Mouse (Mus musculus): ENCODE measurements at regions not wholly inside any gene's neighbourhood (a gene's known extent, or its start where the extent isn't known, plus 50 kb on each side); places are given as distances from the start of the nearest gene placed in this dataset.
A peak's percentile ranks its signal among the peaks of the same experiment; 100 is the strongest.

DNA sequence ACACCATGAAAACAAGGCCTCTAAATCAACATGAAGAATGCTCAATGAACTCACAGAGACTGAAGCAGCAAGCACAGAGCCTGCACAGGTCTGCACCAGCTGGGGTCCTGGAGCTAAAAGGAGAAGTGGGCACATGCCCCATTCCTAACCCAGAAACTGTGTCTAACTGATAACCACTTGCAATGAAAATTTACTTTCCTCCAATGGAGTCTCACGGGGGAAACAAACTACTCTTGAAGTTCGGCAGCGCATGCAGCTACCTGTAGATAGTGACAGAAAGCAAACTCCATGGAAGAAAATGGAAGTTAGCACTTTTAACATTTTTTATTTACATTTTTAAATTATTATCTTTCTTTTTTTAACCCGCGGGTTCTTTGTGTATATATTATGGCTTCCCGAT, 76.8 kb upstream of the Akap6 start:
- intact Hi-C loops (cut with DNase I) = no loop called here
- no peak for DNase-seq (ENCODE audit: extremely low spot score in 1 of 2, low spot score in 2 of 2)

DNA sequence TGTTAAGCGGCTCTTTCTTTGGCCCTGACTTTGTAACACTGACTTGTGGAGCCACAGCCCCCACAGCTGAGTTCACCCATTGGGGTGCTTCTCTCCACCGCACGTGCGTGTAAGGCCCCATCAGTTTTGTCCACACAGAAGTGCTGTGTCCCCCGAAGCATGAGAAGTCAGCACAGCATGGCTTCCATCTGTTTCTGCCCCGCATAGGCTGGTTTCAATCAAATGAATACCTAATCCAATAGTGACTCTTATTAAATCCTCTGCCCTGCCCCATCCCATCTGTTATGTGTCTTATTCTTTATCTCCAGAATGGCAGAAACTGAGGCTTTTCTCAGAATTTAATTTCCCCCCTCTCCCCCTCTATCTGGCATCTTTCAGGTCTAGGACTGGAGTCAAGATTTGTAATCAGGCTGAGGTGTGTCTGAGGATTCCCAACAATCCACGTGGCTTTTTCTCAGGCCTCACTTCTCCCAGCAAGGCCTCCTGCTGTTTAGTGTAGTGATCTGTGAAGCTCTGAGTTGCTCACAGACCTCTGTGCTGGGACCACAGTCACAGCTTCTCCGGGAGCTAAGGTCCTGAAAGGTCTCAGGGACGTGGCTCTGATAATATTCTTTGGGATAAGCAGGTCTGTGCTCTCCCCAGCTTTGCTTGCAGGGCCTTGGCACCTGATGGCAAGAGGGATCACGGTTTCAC, 75.6 kb upstream of the Akap6 start:
- no peak for DNase-seq (ENCODE audit: extremely low spot score in 1 of 2, low spot score in 2 of 2)
- intact Hi-C loops (cut with DNase I) = no loop called here

DNA sequence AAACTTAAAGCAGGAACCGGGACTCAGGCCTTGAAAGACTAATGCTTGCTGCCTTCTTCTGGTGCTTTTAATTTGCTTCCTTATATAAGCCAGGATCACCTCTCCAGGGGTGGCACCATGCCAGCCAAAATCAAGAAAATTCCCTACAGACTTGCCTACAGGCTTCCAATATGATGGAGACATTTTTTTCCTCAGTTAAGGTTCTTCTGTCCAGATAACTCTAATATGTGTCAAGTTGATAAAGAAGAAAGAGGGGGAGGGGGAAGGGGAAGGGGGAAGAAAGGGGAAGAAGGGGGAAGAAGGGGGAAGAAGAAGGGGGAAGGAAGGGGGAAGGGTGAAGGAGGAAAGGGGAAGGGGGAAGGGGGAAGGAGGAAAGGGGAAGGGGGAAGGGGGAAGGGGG, 74.3 kb upstream of the Akap6 start:
- intact Hi-C loops (cut with DNase I) = no loop called here
- DNase-seq (ENCODE audit: extremely low spot score in 1 of 2, low spot score in 2 of 2) = no peak

DNA sequence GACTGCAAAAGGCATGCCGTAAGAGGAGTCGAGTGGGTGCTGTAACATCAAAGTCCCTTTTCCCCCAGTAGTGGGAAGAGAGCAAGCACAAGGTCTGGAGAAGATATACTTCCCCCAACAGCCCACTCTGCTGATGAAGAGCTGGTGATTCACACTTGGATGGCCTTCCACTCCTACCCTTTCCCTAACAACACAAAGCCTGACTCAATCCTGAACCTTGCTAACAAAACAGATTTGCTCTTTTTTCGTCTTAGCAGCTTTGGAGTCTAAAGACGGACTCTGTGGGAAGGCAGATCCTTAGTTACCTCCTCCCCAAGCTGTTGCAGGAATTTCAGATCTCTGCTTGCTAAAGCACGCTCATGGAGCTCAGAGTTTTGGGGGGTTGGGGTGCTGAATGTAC, 70.4 kb upstream of the Akap6 start:
- intact Hi-C loops (cut with DNase I) = no loop called here
- peak in 1 of 2 experiments; percentile 36 for DNase-seq (ENCODE audit: extremely low spot score in 1 of 2, low spot score in 2 of 2)

DNA sequence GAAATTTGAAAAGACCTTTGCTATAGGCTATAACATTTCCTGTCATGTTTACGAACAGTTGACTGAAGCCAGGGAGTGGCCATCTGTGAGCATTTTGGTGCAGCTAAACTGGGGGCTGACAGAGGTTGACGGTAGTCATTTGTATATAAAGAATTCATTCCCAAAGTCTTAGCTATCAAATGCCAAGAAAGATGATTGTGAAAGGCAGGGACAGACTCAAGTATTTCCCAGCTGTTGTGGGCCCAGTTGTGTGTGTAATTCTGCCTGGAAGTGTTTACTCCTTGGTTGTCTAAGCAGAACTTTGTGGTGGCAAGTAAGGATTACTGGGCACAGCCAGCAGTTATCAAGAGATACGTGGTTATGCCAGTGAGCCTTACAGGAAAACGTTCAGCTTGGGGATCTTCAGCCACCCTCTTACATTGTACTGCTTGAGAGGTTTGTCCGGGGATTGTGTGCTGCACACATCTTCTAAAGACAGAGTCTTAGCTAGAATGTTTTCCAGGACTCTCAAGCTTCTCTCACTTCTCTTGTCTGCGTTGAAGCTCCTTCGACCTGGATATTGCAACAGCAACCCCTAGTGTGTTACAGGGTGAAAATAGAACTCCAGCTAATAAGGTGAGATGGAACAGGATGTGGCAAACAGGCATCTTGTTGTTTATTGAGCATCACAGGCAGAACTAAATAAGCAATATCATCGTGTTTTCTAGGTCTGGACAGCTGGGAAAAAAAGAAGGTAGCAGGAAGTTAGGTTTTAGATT, 63.9 kb upstream of the Akap6 start:
- DNase-seq (ENCODE audit: extremely low spot score in 1 of 2, low spot score in 2 of 2) = no peak
- intact Hi-C loops (cut with DNase I) = loop anchor here (5.0 to 10.0 kb wide), 3 partner anchors 350 to 623 kb away; no protein-coding TSS in a partner anchor

DNA sequence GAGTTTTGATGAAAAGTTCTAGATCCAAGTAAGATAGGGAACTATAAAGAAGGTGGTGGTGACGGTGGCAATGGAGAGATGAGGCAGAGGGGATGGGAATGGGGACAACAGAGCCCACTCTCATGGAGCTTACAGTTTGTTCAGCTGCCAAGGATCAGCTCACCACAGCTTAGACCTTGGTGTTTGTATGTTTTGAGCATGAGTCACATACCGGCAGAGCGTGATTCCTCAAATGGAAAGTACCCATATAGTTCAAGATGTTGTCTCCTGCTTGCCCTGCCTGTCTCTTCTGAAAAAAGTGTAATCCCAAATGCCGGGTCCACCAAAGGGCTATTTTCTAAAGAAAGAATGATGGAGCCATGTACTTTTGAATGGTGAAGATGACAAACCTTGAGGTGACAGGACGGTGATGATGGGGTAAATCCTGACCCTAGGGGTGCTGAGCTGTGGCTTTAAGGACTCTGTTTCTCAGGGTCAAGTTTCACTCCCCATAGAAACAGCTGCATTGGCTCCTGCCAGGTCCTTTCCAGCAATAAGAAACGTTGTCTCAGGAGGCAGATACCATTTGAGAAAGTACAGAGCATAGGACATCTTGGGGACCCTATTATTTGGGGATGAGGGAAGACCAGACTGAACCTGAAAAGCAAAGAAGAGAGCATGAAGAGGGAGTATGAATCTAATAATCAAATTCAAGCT, 62.8 kb upstream of the Akap6 start:
- no peak for DNase-seq (ENCODE audit: extremely low spot score in 1 of 2, low spot score in 2 of 2)
- intact Hi-C loops (cut with DNase I) = loop anchor here (5.0 to 10.0 kb wide), 3 partner anchors 352 to 624 kb away; no protein-coding TSS in a partner anchor

DNA sequence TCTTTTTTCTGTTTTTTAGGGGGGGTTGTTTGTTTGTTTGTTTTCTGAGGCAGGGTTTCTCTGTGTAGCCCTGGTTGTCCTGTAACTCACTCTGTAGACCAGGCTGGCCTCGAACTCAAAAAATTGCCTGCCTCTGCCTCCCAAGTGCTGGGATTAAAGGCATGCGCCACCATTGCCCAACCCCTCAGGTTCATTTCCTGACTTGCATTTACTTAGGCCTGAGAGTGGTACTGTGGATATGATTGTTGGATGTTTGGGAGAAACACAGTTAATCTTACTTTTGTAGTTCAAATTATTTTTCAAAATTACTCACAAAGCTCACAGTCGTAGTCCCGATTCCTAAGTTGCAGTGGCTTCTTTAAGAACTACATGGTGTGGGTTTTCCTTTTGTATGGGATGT, 62.3 kb upstream of the Akap6 start:
- DNase-seq (ENCODE audit: extremely low spot score in 1 of 2, low spot score in 2 of 2) = no peak
- intact Hi-C loops (cut with DNase I) = loop anchor here (5.0 to 10.0 kb wide), 3 partner anchors 352 to 625 kb away; no protein-coding TSS in a partner anchor

DNA sequence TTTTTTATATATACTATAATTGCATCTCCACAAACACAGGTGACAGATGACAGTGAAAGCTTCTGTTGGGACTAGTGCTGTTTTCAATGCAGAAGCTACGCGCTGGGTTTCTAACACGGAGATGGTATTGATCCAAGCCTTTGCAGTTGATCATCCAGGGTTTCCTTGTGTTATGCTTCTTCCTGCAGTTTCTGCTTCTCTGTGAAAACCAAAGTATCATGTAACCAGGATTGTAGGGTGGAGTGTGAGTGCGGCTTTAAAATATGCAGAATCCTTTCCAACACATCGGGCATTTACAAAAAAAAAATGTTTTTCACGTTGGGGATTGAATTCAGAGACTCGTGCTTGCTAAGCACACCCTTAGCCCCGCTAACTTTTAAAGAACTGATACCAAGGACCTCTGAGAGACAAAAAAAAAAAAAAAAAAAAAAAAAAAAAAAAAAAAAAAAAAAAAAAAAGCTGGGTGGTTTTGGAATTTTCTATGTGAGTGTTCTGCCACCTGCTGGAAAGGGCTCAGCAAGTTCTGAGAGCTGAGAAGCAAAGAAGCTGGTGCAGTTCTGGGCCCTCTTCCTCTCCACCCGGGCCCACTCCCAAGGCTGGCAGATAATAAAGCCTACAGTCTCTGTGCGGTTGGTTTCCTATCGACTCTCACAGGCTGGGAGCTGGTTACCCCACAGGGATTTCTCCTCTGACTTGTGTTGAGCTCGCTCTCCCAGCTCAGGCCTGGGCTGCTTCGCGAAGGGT, 61.5 kb upstream of the Akap6 start:
- peak; percentile 54 to 67 for DNase-seq (ENCODE audit: extremely low spot score in 1 of 2, low spot score in 2 of 2)
- intact Hi-C loops (cut with DNase I) = loop anchor here (5.0 to 10.0 kb wide), 3 partner anchors 353 to 625 kb away; no protein-coding TSS in a partner anchor

DNA sequence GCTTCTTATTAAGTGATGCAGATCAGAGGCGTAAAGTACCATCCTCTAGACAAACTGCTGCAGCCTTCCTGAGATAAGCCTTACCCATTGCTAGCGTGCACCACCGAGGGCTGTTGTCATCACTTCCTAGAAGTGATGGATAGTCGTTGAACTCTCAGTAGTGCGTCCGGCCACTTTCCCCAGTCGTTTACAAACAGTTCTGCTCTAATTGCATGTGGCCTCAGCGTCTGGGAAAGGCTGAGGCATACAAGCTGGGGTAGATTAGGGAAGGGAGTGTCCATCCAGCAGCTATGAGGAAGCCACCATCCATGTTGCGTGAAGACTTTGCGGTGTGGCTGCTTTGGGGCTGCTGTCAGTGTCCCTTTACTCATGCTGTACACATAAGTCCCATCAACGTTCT, 60.7 kb upstream of the Akap6 start:
- intact Hi-C loops (cut with DNase I) = loop anchor here (5.0 to 10.0 kb wide), 3 partner anchors 354 to 626 kb away; no protein-coding TSS in a partner anchor
- no peak for DNase-seq (ENCODE audit: extremely low spot score in 1 of 2, low spot score in 2 of 2)

DNA sequence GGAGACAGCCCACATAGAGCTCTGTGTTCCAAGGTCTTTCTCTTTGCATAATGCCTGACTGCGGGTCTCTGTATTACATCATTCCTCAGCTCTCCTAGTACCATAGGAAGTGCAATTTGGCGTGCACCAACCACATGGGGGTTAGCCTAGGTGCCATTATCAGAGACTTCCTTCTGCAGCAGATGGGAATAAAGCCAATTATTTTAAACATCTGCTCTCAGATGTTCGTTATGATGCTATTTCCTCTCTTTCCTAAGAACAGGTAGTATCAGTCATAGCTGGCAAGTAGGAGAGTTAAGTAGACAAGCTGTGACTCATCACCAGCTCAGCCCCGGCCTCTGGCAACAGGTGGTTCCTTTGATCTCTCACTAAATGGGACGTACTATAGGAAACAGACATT, 55.1 kb upstream of the Akap6 start:
- intact Hi-C loops (cut with DNase I) = no loop called here
- DNase-seq (ENCODE audit: extremely low spot score in 1 of 2, low spot score in 2 of 2) = no peak
